Mouse (Mus musculus): Measurements from ENCODE around the gene Olfr97. TPM values are rescaled to one million over a fixed set of nuclear protein-coding genes. Genes with fewer than 3 reads are reported as not detected.
A peak's percentile ranks its signal among the peaks of the same experiment; 100 is the strongest.

The Olfr97 gene
- polyA plus RNA-seq, 1 experiment from 2014 or later, result not detected

DNA sequence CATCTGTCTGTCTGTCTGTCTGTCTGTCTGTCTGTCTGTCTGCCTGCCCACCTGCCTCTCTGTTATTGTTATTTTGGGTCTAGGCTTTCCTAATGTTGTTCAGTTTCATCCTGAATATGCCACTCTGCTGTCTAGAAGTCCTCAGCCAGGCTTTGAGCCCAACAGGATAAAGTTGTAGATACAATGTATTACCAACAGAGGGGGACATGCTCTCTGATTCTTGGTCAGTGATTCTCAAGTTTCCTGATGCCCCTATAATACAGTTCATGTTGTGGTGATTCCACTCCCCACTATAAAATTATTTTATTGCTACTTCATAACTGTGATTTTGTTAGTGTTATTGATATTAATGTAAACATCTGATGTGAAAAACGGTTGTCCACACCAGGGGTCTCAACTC is 15.3 kb downstream of the Olfr97 start:
- Histone ChIP-seq H3K9me3 (0 out of 2 replicates have a peak, but pooled peaks cover 2% of the 10 kb centered on the region), H3K4me2 (replicated peaks) (no peak overlapping the region), H3K27me3 (no peaks in the 10 kb centered on the region), H3K36me3 (no peaks in the 10 kb centered on the region), H3K4me1 (replicated peaks) (no peaks in the 10 kb centered on the region), H3K27ac (no peak overlapping the region), H3K4me3 (replicated peaks) (no peak overlapping the region), H3K9ac (replicated peaks) (no peak overlapping the region)
- no peak for ATAC-seq
- WGBS, result 21% methylated on average over 1 of the region's 1 CpGs

DNA sequence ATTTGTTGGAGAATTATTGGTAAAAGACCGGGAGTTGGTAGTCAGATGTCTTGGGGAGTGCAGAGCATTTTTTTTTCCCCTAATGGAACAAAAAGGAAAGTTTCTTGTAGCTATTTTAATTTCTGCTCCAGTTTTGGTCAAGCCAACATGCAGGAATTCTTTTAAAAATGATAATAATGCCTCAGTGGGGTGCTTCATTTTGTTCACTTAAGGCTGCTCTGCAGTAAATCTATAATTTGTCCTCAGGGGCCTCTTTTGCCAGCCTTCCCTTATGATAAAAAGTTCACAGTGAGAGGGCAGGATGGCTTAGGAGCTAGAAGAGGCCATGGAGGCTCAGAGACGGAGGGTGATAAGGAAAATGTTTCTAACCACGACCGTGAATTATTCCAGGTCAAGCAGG is 17.3 kb downstream of the Olfr97 start, which contains the start of gene Olfr96:
Gene Olfr96 (plus strand): TSS at position 301 of the 400 bp plus-strand sequence.
- ATAC-seq, result no peak
- Histone ChIP-seq H3K27me3 (no peaks in the 10 kb centered on the region), H3K4me3 (replicated peaks) (no peak within 1 kb of the TSS), H3K27ac (no peak within 1 kb of the TSS), H3K4me2 (replicated peaks) (no peak within 1 kb of the TSS), H3K9ac (replicated peaks) (no peak within 1 kb of the TSS), H3K36me3 (no peaks in the 10 kb centered on the region), H3K4me1 (replicated peaks) (no peaks in the 10 kb centered on the region), H3K9me3 (0 out of 2 replicates have a peak, but pooled peaks cover 2% of the 10 kb centered on the region)
- WGBS, result 61% methylated on average over 4 of the region's 4 CpGs

DNA sequence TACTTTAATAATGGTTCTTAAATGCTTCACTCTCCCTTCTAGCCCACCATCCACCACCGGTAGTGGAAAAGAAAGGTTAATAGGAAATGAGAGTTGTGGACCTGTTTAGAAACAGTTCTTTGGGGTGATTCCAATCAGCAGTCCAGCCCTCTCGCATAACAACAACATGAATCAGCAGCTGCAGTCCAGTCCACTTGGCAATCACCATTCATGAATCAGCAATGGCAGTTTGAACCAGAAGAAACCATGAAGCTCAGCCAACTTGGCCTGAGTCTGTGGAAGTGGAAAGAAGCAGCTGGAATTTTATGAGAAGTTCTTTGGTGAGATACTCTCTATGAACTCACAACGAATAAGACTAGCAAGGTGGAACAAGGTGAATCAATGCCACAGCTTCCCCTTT is 18.6 kb downstream of the Olfr97 start:
- Histone ChIP-seq H3K4me3 (replicated peaks) (no peak overlapping the region), H3K4me1 (replicated peaks) (no peaks in the 10 kb centered on the region), H3K27ac (no peak overlapping the region), H3K9ac (replicated peaks) (no peak overlapping the region), H3K9me3 (0 out of 2 replicates have a peak, but pooled peaks cover 2% of the 10 kb centered on the region), H3K27me3 (no peaks in the 10 kb centered on the region), H3K36me3 (no peaks in the 10 kb centered on the region), H3K4me2 (replicated peaks) (no peak overlapping the region)
- WGBS, result 87% methylated on average over 3 of the region's 3 CpGs
- ATAC-seq, result no peak

DNA sequence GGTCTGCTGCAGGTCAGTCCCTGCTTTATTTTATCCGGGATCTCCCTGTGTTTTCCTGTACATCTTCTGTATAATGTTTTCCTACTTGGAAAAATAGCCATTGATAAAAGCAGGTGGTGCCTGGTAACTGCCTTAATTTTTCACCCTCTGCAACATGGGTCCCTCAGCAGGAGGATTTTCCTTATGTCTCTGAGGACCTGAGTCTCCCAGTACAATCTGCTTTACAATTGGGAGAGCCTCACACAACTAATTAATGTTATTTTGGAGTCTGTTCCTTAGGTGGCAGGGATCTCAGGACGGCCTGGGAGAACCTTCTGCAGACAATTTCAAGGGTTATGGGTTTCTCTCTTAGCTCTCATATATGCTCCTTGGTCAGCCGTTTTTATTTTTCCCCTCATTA is 24.1 kb downstream of the Olfr97 start, which contains the start of gene Olfr95:
Gene Olfr95 (minus strand): TSS at position 101 of the 400 bp plus-strand sequence.
- H3K9ac ChIP-seq (replicated peaks), result no peak within 1 kb of the TSS
- 78% methylated on average over 3 of the region's 3 CpGs for WGBS
- H3K4me3 ChIP-seq (replicated peaks), result no peak within 1 kb of the TSS
- ATAC-seq, result no peak
- H3K4me1 ChIP-seq (replicated peaks), result 0 out of 2 replicates have a peak, but pooled peaks cover 3% of the 10 kb centered on the region
- H3K4me2 ChIP-seq (replicated peaks), result no peak within 1 kb of the TSS
- H3K27me3 ChIP-seq, result peaks cover 14% of the 10 kb centered on the region; the same call in 1 of the 2 replicates
- 0 out of 2 replicates have a peak, but pooled peaks cover 2% of the 10 kb centered on the region for H3K9me3 ChIP-seq
- no peak within 1 kb of the TSS for H3K27ac ChIP-seq
- H3K36me3 ChIP-seq, result no peaks in the 10 kb centered on the region

DNA sequence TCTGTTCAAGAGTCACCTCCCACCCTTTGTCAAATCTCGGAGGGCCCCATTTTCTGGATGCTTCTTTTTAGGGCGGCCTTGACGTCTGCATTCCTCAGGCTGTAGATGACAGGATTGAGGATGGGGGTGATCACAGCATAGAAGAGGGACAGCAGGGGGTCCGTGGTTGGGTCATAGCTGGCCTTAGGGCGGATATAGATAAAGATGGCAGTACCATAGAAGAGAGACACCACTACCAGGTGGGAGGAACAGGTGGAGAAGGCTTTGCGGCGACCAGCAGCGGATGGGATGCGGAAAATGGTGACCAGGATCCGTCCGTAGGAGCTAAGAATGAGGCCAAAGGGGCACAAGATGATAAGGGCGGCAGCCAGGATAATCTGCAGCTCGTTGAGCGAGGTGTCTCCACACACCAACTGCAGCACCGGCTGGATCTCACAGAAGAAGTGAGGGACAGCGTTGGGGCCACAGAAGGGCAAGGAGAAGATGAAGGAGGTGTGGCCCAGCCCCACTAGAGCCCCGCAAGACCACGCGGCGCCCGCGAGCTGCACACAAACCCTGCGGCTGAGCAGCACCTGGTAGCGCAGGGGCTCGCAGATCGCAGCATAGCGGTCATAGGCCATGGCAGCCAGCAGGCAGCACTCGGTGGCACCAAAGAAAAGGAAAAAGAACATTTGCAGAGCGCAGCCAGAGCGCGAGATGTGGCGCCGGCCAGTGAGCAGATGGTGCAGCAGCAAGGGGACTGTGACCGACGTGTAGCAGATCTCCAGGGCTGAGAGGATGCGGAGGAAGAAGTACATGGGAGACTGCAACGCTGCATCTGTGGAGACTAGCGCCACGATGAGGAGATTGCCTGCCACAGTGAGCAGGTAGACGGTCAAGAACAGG is 26.0 kb downstream of the Olfr97 start:
- Histone ChIP-seq H3K4me3 (replicated peaks) (peak overlapping the region; percentile 44), H3K36me3 (no peaks in the 10 kb centered on the region), H3K4me2 (replicated peaks) (peak overlapping the region; percentile 67), H3K9me3 (no peaks in the 10 kb centered on the region), H3K27ac (no peak overlapping the region), H3K27me3 (peaks cover 14% of the 10 kb centered on the region; the same call in 1 of the 2 replicates), H3K9ac (replicated peaks) (peak overlapping the region; percentile 64), H3K4me1 (replicated peaks) (0 out of 2 replicates have a peak, but pooled peaks cover 3% of the 10 kb centered on the region)
- 21% methylated on average over 40 of the region's 40 CpGs for WGBS
- ATAC-seq, result peak; percentile 84

DNA sequence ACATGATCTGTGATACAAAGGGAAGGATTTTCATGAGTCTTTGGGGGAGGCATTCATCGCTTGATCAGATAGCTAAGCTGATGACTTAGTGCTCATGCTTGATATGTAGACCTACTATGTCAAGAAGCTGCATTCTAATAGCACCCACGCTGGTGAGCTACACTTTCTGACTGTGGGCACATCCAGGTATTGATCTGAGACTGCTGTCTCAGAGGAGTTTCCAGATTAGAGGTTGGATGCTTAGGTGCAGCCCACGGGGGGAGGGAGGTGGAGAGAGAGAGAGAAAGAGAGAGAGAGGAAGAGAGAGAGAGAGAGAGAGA is 33.3 kb downstream of the Olfr97 start:
- no peaks in the 10 kb centered on the region for H3K4me1 ChIP-seq (replicated peaks)
- H3K27ac ChIP-seq, result no peak overlapping the region
- H3K9me3 ChIP-seq, result no peaks in the 10 kb centered on the region
- WGBS, result 31% methylated on average over 3 of the region's 3 CpGs
- no peaks in the 10 kb centered on the region for H3K36me3 ChIP-seq
- peaks cover 4% of the 10 kb centered on the region for H3K27me3 ChIP-seq
- ATAC-seq, result peak; percentile 68
- H3K4me2 ChIP-seq (replicated peaks), result no peak overlapping the region
- H3K4me3 ChIP-seq (replicated peaks), result no peak overlapping the region
- H3K9ac ChIP-seq (replicated peaks), result no peak overlapping the region

DNA sequence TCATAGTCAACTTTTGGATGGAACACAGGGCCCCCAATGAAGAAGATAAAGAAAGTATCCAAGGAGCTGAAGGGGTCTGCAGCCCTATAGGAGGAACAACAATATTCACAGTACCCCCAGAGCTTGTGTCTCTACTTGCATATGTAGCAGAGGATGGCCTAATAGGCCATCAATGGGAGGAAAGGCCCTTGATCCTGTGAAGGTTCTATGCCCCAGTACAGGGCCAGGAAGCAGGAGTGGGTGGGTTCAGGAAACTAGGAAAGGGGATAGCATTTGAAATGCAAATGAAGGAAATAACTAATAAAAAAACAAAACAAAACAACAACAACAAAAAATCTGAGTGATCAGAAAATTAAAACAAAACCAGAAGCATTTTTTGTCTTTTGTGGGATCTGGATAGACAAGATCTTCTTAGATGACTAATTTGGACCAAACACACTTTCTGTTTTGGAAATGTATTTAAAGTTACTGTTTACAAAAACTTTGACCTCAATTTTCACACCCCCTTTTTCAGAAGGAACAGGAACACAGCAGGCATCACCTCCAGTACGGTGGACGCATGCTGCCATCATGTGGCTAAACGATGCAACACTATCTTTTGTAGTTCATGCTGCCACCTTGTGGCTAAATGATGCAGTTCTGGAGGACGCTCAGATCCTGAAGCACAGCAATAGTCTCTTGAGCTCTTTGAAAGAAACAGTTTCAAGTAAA is 33.8 kb downstream of the Olfr97 start:
- ATAC-seq, result peak; percentile 91
- Histone ChIP-seq H3K4me3 (replicated peaks) (no peak overlapping the region), H3K9ac (replicated peaks) (no peak overlapping the region), H3K36me3 (no peaks in the 10 kb centered on the region), H3K4me2 (replicated peaks) (no peak overlapping the region), H3K9me3 (no peaks in the 10 kb centered on the region), H3K27me3 (peaks cover 9% of the 10 kb centered on the region), H3K4me1 (replicated peaks) (no peaks in the 10 kb centered on the region), H3K27ac (no peak overlapping the region)
- 2% methylated on average over 4 of the region's 4 CpGs for WGBS

DNA sequence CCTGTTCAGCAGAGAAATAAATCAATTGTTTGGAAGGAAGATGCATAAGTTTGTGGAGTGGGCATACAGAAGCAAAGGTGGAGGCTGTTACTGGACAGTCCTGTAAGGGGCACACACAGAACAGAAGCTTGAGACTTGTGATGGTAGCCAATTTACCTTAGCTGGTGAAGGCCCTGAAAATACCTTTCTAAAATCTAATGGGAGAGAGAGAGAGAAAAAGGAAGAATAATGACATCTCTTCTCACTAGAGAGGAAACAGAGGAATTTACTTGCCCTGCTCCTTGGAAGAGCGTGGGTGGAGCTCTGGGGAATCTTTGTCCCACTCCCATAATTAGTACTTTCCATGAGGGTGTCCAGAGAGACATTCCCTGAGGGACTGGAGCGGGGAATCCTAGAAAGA is 36.2 kb downstream of the Olfr97 start, which contains the start of gene Olfr94:
Gene Olfr94 (minus strand): TSS at position 101 of the 400 bp plus-strand sequence.
- Histone ChIP-seq H3K27ac (no peak within 1 kb of the TSS), H3K9me3 (no peaks in the 10 kb centered on the region), H3K27me3 (peaks cover 32% of the 10 kb centered on the region), H3K36me3 (no peaks in the 10 kb centered on the region), H3K4me1 (replicated peaks) (0 out of 2 replicates have a peak, but pooled peaks cover 6% of the 10 kb centered on the region), H3K9ac (replicated peaks) (no peak within 1 kb of the TSS), H3K4me2 (replicated peaks) (no peak within 1 kb of the TSS), H3K4me3 (replicated peaks) (no peak within 1 kb of the TSS)
- WGBS, result 87% methylated on average over 2 of the region's 2 CpGs
- ATAC-seq, result no peak

DNA sequence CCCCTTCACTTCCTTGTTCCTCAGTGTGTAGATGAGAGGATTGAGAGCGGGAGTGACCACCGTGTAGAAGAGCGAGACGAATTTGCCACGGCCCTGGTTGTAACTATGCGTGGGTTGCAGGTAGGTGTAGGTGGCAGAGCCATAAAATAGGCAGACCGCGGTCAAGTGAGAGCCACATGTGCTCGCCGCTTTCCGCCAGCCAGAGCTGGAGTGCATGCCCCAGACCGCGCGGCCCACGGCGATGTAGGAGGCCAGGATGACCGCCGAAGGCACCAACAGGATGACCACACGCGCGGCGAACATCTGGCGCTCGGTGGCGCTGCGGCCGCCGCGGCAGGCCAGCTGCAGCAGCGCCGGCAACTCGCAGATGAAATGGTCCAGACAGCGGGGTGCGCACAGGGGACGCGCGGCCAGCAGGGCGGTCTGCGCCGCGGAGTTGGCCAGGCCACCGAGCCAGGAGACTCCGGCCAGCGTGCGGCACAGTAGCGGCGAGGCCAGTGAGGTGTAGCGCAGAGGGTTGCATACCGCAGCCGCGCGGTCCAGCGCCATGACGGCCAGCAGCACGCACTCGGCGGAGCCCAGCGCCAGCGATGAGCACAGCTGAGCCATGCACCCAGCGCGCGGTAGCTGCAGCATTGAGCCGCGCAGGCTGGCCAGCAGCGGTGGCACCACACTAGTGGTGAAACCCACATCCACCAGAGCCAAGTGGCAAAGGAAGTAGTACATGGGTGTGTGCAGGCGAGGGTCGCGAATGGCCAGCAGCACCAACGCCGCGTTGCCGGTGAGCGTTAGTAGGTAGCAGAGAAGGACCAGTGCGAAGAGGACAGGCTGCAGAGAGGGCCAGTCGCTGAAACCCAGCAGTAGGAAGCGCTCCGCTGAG is 40.0 kb downstream of the Olfr97 start:
- ATAC-seq, result peak; percentile 96
- 0 out of 2 replicates have a peak, but pooled peaks cover 6% of the 10 kb centered on the region for H3K4me1 ChIP-seq (replicated peaks)
- under 1% methylated on average over 76 of the region's 77 CpGs for WGBS
- no peaks in the 10 kb centered on the region for H3K36me3 ChIP-seq
- peak overlapping the region; percentile 69 for H3K27ac ChIP-seq
- no peaks in the 10 kb centered on the region for H3K9me3 ChIP-seq
- H3K4me2 ChIP-seq (replicated peaks), result peak overlapping the region; percentile 91
- H3K27me3 ChIP-seq, result peaks cover 48% of the 10 kb centered on the region
- peak overlapping the region; percentile 75 for H3K9ac ChIP-seq (replicated peaks)
- H3K4me3 ChIP-seq (replicated peaks), result peak overlapping the region; percentile 66

DNA sequence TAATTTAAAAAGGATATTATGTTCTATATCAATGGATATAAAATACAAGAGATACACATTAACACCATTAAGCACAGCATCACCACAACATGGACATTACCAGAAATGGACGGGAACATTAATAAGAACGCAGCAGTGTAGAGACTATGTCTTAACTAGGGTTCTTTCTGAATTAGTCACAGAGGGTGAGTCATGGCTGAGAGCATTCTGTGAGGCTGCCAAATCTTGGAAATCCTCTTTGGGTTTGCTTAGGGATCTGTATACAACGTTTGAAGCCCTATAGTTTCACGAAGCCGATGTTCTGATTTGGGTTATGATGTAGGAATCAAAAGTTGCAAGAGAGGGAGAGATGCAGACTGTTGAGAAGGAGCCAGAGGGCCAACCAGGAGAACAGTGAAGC is 42.3 kb downstream of the Olfr97 start:
- Histone ChIP-seq H3K9me3 (no peaks in the 10 kb centered on the region), H3K4me3 (replicated peaks) (no peak overlapping the region), H3K4me1 (replicated peaks) (0 out of 2 replicates have a peak, but pooled peaks cover 6% of the 10 kb centered on the region), H3K36me3 (no peaks in the 10 kb centered on the region), H3K27me3 (peaks cover 48% of the 10 kb centered on the region), H3K27ac (no peak overlapping the region), H3K4me2 (replicated peaks) (no peak overlapping the region), H3K9ac (replicated peaks) (no peak overlapping the region)
- WGBS, result 93% methylated on average over 5 of the region's 5 CpGs
- ATAC-seq, result no peak

DNA sequence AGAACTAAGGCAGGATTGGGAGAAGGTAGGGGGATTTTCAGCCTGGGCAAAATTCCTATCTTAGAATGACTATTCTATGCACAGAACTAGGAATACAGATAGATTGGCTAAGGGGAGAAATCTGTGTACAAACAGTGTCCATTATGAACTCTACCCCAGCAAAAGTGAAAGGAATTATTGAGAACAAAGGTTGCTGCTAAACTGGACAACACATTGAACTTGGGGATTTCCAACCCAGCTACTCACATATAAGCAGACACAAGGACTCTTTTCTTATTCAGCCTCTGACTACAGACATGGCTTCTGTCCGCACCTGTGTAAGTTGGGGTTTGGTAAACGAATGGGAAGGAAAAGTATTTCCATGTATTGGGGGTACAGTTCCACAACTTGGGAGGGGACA is 43.5 kb downstream of the Olfr97 start, which contains the start of gene Ubd:
Gene Ubd (plus strand): TSS at position 237 of the 400 bp plus-strand sequence.
- H3K9me3 ChIP-seq, result no peaks in the 10 kb centered on the region
- no peak for ATAC-seq
- no peaks in the 10 kb centered on the region for H3K36me3 ChIP-seq
- no peak within 1 kb of the TSS for H3K4me2 ChIP-seq (replicated peaks)
- peaks cover 42% of the 10 kb centered on the region for H3K27me3 ChIP-seq
- no peak within 1 kb of the TSS for H3K9ac ChIP-seq (replicated peaks)
- no peak within 1 kb of the TSS for H3K27ac ChIP-seq
- 91% methylated on average over 2 of the region's 2 CpGs for WGBS
- H3K4me1 ChIP-seq (replicated peaks), result 0 out of 2 replicates have a peak, but pooled peaks cover 6% of the 10 kb centered on the region
- H3K4me3 ChIP-seq (replicated peaks), result no peak within 1 kb of the TSS
